Mouse (Mus musculus) activated CD4-positive, CD25-positive, alpha-beta regulatory T cell, adult 4 months (primary cell): ENCODE measurements around the gene Npc1l1. TPM values are rescaled to one million over a fixed set of nuclear protein-coding genes. Genes with fewer than 3 reads are reported as not detected.
"Not testable (repeated sequence)": the region's sequence is repeated elsewhere in the genome, so short reads cannot be mapped to it uniquely, and the experiment has no call there.

Experiments
- ATAC-seq: one replicate; pipeline ENCODE4 v1.8.0; 2017
- polyA plus RNA-seq, 2 experiments: library from polyadenylated mRNA; unstranded; fragments of 100-300 nt; shearing (Covaris generic); gene quantifications; one replicate each; pipeline ENCODE4 v1.2.1; 2017

Gene Npc1l1
- polyA plus RNA-seq, result not detected

DNA sequence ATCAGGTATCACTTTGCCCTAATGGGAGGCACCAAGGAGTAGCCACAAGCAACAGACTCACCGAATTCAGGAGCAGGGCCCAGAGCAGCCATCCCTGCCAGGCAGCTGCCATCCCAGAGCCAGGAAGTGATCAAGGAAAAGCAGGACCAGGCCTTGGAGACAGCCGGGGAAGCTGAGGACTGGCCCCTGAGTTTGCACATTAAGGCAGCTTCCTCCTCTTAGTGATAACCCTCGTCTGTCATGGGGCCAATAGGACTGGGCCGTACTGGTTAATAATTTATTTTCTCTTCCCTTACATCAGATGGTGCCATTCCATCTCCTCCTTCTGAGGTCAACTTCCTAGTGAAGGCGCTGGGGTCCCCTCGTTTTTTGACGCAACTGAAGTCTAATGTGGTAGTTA lies at the start of gene Npc1l1:
TSS of gene Npc1l1 (minus strand) at position 132 of the 400 bp plus-strand sequence.
- no peak for ATAC-seq

DNA sequence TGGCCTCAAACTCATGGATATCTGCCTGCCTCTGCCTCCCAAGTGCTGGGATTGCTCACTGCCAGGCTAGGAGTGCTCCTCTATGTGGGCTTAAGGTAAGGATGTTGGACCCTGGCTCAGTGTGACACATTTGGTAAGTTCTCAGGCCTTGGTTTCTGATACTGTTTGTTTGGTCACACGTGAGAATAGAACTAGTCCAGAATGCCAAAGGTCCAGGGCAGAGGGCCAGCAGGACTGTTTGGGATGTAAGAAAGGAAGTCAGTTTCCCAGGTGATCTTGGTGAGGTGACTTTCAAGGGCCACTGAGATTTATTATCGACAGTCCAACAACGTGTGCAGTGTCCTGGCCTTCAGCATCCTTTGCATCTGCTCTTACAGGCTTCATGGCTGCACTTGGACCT lies 46.5 kb upstream of the Npc1l1 start:
- ATAC-seq, result no peak

DNA sequence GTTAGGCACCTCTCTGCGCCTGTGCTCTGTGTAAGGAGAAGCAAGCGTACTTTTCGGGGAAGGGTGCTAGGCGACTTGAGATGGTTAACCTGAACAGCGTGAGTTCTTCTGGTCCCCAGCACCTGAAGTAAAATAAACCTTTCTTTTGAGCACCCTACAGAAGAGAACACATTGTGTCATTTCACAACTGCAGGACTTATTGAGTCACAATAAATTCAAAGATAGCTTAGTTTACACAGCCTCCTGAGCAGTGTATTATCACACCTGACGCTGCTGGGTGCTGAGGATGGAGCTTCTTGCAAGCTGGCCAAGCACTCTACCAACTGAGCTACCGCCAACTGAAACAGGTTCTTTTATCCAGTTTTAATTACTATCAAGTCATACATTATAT lies 45.1 kb upstream of the Npc1l1 start:
- no peak for ATAC-seq

DNA sequence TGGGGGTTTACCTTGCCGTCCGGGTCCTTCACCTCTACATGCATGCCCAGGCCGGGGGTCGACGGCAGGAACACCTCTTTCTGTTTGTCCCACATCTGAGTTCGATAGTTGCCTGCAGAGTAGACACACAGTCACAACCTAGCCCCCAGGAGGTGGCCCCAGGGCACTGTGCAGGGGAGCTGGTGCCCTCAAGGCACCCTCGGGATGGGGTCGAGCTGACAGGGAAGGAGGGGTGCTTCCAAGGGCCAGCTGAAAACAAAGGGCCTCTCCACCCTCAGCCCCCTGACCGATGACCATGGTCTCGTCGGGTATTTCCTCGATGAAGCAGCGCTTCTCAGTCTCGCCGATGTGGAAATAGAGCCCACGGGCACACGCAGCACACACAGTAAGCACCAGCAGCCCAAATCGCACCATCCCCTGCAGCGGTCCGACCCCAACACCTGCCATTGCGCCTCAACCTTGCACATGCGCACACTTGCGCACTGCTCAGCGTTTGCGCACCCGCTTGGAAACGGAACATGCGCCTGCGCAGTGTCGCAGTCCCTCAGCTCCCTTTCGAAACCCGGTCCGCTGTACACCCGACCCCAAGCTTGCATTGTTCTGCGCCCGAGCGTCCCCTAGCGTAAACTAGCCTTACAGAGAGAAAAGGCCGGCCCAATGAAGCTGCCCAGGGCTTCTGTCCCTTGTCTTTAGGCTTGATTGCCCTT lies 44.6 kb upstream of the Npc1l1 start, which contains the start of gene Tmed4:
TSS of gene Tmed4 (minus strand) at position 484 of the 707 bp plus-strand sequence.
- peak; percentile 96 for ATAC-seq

DNA sequence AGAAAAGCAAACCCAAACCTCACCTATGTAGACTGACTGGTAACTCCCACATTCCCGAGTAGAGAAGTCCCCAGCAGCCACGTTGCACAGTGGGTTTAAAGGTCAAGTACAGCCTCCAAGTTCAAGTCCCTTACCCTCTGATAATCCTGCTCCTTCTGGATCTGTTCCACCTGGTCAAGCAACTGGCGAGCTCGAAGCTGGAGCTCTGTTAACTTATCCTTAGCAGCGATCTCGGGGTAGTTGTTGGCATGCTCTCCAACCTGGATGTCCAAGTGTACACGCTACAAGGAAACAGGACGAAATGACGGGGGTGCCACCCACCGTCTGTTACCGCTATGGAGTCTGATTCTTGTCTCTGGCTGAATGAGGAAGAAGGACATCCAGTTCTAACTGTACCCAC lies 43.7 kb upstream of the Npc1l1 start:
- no peak for ATAC-seq

DNA sequence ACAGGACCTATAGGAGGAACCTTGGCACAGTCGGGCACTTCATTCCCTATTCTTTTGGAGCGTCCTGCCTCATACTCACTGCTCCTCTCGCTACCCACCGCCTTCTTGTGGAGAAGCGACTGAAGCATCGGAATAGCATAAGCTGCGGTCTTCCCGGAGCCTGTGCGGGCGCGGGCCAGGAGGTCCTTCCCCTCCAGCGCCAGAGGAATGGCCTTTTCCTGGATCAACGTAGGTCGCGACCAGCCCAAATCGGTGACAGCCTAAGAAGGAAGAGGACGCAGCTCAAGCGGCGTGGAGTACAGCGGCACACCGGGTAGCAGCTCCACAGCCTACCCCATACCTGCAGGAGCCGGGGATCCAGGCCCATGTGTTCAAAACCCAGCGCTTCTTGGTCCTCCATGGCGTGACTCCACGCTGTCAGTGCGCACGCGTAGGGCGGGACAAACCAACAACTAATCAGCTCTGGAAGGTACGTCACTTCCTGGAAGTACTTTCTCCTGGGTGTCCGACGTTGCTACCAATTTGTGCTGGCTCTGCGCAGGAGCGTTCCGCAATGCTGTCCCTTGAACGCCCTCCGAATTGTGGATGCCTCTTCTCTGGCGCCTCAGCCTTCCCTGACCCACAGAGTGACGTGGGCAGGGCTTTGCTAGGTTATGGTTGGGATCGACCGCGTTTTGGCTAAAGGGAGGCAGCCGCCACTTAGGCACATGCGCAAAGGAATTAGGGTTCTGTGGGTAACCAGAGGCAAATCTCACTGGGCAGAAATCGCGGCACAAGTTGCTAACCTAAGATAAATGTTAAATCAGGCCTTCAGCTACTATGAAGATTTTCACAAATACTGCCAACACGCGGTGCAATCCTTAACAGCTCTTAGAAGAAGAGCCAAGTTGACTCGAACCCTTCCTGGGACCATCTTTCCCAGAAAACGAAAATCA lies 37.6 kb upstream of the Npc1l1 start, which contains the start of gene Ddx56:
TSS of gene Ddx56 (minus strand) at position 453 of the 935 bp plus-strand sequence.
- peak; percentile 97 for ATAC-seq

DNA sequence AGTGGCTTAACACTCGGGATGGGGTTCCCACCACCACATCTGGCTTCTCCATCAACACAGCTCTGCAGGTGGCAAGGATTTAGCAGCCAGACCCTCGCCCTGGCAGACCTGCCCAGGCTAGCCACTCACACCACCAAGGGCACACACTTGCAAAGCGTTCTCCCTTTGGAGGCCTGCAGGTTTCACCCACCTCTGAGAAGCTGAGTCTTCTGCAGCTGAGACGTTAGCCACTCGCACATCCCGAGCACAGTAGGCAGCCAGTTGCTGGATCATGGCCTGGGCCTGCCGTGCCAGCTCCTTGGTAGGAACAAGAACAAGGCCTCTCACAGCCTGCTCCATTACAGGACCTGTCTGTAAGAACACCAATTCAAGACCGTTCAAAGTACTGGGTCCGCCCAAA lies 36.7 kb upstream of the Npc1l1 start:
- no peak for ATAC-seq

DNA sequence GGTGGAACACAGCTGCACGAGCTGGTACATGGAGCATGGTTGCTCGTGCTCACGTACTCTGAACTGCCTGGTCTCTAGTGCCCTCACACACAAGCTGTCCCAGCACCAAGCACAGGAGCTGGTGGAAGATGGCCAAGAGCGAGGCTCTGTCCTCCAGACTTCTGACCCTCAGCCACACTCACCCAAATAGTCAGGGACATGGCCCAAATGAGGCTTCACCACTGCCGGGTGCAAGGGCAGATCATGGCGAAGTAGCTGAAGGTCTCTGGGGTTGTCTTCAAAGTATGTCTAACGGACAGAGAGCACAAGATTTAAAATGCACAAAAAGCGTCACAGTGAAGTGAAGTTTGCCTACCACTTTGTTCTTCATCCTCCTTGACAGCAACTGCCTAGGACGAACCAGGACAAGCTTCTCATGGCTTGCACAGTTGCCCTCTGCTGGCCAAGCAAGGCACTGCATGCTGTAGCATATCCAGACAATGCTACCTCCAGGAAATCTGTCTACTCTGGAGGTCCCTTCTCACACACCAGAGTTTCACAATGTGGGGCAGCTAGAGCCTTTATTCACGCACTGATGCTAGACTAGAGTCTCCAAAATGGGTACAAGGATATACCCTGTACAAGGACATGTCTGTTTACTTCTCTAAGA lies 31.6 kb upstream of the Npc1l1 start:
- peak; percentile 40 for ATAC-seq

DNA sequence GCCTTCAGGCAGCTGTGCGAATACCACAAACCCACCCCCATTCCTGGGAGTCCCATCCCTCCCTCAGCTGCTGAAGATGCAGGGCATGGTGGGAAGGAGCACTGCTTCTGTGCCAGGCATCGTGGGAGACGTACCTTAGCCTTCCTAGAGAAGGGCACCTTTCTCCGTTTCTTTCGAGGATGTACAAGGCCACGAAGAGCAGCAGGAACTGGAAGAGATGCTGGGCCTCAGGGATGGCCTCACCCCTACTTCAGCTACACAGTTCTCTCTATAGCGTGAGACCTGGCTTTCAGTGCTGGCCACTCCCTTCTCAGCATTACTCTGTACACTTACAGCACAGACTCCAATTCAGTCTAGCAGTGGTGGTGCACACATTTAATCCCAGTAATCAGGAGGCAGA lies 29.5 kb upstream of the Npc1l1 start:
- no peak for ATAC-seq

DNA sequence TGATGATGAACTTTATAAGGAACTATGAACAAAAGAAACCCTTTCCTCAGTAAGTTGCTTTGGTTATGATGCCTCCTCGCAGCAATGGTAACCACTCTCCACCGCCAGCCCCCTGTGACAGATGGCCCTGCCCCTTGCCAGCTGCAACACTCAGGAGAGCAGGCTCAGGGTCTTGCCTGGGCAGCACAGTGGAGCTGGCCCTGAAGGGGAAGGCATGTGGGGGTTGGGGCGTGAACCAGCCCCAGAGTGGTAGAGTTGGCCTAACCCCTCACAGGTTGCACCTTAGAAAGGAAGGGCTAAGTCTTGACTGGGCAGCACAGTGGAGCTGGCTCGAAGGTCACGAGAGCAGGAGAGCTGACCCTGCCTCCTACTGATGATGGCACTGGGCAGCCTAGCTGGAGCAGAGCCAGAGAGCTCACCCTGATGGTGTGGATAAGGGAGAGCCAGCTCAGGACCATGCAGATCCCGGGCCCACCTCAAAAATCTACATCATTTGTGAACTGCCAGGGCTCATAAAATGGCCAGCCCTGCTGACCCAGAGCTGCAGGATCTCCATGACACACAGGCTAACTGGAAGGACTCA lies 26.6 kb upstream of the Npc1l1 start:
- no peak for ATAC-seq

DNA sequence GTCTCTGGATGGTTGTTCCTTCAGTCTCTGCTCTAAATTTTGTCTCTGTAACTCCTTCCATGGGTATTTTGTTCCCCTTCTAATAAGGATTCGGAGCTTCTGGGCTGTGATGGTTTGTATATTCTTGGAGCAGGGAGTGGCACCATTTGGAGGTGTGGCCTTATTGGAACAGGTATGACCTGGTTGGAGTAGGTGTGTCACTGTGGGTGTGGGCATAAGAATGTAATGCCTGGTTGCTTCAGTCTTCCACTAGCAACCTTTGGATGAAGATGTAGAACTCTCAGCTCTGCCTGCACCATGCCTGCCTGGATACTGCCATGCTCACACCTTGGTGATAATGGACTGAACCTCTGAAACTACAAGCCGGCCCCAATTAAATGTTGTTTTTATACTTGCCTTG lies 24.7 kb upstream of the Npc1l1 start:
- ATAC-seq, result not testable (repeated sequence)

DNA sequence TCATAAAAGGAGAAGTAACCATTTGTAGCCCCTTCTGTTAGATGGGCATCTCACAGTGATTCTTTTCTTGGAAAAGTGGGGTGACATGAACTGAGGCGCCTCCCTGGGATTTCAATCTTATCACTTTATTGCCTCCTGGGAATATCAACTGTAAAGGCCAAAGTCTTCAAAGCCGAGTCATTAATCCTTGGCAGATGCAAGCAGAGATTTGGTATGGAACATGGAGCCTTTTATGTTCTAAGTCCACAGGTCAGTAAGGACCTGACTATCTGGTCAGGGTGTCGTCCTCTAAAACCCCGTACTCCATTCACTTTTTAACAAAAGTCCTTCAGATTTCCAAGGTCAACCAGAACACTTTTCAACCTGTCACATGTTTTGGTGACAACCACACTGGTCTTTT lies 22.9 kb upstream of the Npc1l1 start:
- ATAC-seq, result no peak

DNA sequence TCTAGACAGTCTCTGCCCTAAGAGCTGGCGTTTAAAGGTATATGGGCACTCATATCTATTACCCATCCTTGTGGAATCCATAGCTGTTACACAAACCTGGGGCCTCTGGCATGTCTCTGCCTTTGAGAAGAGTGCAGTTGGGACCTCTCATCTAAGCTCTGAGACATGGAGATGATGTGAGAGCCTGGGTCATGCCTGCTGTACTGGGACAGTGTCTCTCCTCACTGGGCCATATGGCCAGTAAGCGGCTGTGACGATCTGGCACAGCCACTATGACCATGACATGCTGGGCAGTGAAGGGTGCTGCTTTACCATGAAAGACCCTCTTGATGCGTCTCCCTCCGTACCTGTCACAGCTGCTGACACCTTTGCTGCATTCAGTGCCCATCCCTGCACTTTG lies 22.3 kb upstream of the Npc1l1 start:
- no peak for ATAC-seq

DNA sequence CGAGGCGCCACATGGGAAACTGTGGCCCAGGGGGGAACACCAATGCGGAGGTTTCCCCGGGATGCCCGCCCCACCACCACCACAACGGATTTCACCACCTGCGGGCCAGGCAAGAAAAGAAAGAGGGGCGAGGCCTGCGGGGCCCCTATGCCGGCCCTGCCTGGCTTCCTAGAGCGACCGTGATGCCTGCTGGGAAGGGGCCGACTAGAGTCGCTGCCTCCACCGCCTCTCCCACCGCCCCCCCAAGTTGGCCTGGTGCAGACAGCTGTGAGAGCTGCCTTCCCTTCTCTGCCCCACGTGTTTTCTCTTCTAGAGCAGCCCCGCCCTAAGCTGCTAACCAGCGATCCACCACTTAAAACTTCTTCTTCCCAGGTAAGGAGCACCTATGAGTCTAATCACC lies 14.8 kb upstream of the Npc1l1 start:
- no peak for ATAC-seq

DNA sequence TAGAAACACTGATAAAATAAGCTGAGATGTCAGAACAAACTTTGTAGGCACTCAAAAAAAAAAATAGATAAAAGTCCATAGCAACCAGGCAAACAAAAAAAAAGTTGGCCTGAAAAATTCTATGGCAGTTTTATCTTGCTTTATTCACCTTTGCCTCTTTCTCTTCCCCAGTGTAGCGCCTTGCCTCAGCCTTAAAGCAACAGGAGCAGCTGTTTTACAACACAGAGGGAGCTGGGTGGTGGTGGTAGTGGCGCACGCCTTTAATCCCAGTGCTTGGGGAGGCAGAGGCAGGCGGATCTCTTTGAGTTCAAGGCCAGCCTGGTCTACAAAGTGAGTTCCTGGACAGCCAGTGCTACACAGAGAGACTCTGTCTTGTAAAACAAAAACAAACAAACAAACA lies 3.1 kb upstream of the Npc1l1 start:
- ATAC-seq, result no peak

DNA sequence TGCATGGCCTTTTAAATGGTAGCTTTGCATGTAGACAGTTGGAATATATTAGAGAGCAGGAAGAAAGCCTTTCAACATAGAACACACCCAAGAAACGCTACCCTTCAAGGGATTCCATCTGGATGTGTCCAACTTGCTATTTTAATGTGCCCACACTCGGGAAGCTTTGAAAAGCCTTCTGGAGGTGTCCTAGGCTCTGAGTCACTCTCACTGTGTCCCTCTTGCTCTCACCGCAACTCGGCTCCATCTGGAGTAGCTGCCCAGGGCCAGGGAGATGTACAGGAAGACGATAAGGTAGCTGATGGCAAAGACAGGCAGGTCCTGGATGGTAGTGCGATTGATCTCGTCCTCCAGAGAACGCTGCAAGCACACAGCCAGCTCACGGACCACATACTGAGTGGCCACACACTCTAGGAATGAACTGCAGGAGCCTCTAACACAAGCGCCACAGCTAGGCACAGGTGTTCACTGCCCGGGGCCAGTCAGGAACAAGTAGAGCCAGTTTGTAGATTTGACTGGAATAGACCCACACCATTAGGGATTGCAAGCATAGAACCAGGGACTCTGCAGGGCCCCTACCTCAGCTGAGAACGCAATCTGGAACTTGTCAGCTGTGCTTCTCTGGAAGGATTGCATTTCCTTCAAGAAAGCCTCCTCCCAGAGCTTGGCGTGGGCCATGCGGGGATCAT lies 5.3 kb downstream of the Npc1l1 start:
- ATAC-seq, result no peak

DNA sequence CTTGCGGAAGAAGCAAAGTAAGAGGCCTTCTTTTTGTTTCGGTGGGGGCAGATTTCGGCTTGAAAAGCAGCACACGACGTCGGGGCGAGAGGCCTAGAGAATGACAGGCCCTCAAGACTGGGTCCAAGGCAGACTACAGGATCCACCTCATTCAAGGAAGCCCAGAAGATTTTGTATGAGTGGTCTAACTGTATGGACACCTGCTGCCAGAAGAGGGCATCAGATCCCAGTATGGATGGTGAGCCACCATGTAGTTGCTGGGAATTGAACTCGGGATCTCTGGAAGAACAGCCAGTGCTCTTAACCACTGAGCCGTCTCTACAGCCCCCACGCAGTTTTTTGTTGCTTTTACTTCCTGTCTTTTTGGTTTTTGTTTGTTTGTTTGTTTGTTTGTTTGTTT lies 7.8 kb downstream of the Npc1l1 start:
- no peak for ATAC-seq

DNA sequence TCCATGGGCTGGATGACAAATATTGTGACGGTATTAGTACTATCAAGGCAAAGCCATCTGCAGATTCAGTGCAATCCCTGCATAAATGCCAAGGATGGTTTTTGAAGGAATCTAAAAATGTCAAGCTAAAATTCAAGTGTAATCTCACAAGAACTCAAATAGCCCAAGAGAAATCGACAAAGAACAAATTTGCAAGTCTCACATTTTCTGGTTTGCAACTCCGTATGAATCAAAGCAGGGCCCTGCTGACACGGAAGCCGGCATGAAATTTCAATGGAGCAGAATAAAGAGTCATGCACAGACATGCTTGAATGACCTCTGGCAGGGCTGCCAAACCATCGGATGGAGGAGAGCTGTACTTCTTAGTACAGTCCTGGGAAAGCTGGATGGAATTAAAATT lies 10.0 kb downstream of the Npc1l1 start:
- no peak for ATAC-seq

DNA sequence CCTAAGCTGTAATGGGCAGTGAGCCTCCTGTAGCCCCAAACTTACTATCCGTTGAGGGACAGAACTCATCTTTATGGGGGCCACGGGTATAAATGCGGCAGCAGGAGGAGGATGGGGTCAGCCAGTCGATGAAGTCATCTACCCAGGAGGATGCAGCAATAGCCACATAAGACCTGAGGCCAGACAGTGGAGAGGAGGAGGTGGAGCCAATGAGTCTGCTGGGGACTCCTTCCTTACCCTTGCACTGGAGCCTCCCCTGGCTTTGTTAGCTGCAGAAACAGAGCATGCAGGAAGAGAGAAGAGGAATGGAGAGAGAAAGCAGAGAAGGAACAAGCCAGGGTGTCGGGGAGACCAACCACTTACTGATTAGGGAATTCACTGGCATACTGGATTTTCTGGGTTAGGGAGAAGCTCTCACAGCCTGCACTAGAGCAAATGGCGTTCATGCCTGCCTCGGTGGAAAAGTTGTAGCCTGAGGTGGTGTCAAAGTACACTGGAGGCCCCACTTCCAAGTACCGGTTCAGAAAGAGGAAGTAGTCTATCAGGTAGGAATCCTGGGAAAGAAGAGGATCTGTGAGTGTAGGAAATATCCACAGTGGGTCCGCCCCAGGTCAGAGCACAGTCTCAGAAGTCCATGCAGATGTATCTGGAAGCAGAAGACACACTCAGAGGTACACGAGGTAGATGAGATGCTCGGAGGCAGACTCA lies 11.6 kb downstream of the Npc1l1 start:
- no peak for ATAC-seq

DNA sequence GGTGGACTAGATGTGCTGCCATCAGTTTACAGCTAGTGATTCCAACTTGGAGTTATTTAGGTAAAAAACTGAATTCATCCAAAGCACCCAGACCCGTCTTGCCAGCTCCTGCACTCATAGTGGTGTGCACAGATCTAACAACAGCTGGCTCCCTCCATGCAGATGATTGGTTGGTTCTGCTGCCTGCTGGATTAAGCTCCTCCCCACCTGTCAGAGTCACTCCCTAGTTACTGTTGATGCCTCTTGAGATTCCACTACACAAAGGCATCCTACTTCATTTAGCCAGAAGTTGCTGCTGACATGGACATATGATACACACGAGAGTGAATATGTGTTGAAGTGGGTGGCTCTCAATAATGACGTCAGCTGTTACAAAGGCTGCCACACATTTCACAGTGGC lies 13.1 kb downstream of the Npc1l1 start:
- no peak for ATAC-seq

DNA sequence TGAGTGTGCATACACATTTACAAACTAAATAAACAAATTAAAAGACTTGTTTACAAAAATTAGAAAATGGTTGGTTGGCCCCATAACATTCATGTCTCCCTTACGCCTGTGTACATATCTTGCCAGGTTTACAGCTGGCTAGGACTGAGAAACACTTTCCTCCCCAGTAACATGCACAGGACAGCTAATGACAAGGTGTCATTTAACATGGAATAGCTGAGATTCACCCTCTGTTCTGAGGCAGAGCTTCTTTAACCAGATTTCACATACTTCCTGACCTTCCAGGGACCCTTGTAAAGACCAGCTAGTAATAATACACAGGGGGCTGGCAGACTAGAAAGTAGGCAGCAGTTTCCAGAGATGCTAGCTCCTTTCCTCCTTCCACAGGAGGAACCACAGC lies 21.8 kb downstream of the Npc1l1 start:
- no peak for ATAC-seq

DNA sequence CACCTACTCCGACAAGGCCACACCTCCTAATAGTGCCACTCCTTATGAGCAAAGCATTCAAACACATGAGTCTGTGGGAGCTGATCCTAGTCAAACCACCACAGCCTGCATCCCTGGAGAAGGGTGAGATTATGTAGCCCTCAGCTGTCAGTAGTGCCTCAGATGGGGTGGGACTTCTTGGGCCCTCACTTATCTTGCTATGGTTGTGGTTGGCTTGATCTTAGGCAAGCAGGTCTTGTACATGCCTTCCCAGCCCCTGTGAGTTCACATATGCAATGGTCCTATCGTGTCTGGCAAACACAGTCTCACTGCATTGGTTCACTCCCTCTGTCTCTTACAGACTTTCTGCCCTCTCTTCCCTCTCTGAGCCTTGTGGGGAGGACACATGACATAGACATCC lies 22.9 kb downstream of the Npc1l1 start:
- ATAC-seq, result no peak
